Mouse (Mus musculus) cerebellum, adult 9-11 months (tissue): ENCODE data around the gene Sorl1.

Experiments
- DNase-seq: peaks from one replicate; pipeline ENCODE4 v3.0.0; 2022

The Sorl1 gene

GRCm38 (mm10) chr9:42052713-42053356, 71.3 kb downstream of the Sorl1 start:
- no peak for DNase-seq

GRCm38 (mm10) chr9:42048542-42048941, 75.6 kb downstream of the Sorl1 start:
- no peak for DNase-seq

GRCm38 (mm10) chr9:42047786-42048185, 76.3 kb downstream of the Sorl1 start:
- peak; percentile 70 for DNase-seq

GRCm38 (mm10) chr9:42046248-42046647, 77.8 kb downstream of the Sorl1 start:
- no peak for DNase-seq

GRCm38 (mm10) chr9:42044651-42045050, 79.4 kb downstream of the Sorl1 start:
- DNase-seq = no peak

- DNase-seq = no peak
Measured at GRCm38 (mm10) chr9:42043934-42044333, 80.2 kb downstream of the Sorl1 start.

GRCm38 (mm10) chr9:42039000-42039992, 84.8 kb downstream of the Sorl1 start:
- peak; percentile 90 for DNase-seq

- no peak for DNase-seq
Measured at GRCm38 (mm10) chr9:42036885-42037284, 87.2 kb downstream of the Sorl1 start.

GRCm38 (mm10) chr9:42035995-42036394, 88.1 kb downstream of the Sorl1 start:
- no peak for DNase-seq

GRCm38 (mm10) chr9:42035213-42035765, 88.8 kb downstream of the Sorl1 start:
- DNase-seq = peak; percentile 91

GRCm38 (mm10) chr9:42034116-42034520, 90.0 kb downstream of the Sorl1 start:
- no peak for DNase-seq

- no peak for DNase-seq
Measured at GRCm38 (mm10) chr9:42033291-42034115, 90.6 kb downstream of the Sorl1 start.

GRCm38 (mm10) chr9:42032419-42032818, 91.7 kb downstream of the Sorl1 start:
- no peak for DNase-seq

GRCm38 (mm10) chr9:42028807-42029206, 95.3 kb downstream of the Sorl1 start:
- no peak for DNase-seq

GRCm38 (mm10) chr9:42024257-42024656, 99.8 kb downstream of the Sorl1 start:
- DNase-seq = no peak

GRCm38 (mm10) chr9:42023383-42023782, 100.7 kb downstream of the Sorl1 start:
- no peak for DNase-seq

GRCm38 (mm10) chr9:42022318-42022717, 101.8 kb downstream of the Sorl1 start:
- no peak for DNase-seq

- DNase-seq = no peak
Measured at GRCm38 (mm10) chr9:42019308-42020031, 104.6 kb downstream of the Sorl1 start.

GRCm38 (mm10) chr9:42008501-42008900, 115.6 kb downstream of the Sorl1 start:
- no peak for DNase-seq

GRCm38 (mm10) chr9:42005101-42005500, 119.0 kb downstream of the Sorl1 start:
- no peak for DNase-seq

GRCm38 (mm10) chr9:42004140-42004539, 120.0 kb downstream of the Sorl1 start:
- no peak for DNase-seq
